Mouse (Mus musculus): Measurements from ENCODE around the gene Hrh3. TPM values are rescaled to one million over a fixed set of nuclear protein-coding genes. Genes with fewer than 3 reads are reported as not detected.
A peak's percentile ranks its signal among the peaks of the same experiment; 100 is the strongest.

Hrh3 gene
- total RNA-seq, 4 experiments from 2014 or later: not detected

- no peak for DNase-seq (ENCODE audit: low spot score in 2 of 2)
Observed at GRCm38 (mm10) chr2:180107081-180107480, 2.8 kb upstream of the Hrh3 start.

DNA sequence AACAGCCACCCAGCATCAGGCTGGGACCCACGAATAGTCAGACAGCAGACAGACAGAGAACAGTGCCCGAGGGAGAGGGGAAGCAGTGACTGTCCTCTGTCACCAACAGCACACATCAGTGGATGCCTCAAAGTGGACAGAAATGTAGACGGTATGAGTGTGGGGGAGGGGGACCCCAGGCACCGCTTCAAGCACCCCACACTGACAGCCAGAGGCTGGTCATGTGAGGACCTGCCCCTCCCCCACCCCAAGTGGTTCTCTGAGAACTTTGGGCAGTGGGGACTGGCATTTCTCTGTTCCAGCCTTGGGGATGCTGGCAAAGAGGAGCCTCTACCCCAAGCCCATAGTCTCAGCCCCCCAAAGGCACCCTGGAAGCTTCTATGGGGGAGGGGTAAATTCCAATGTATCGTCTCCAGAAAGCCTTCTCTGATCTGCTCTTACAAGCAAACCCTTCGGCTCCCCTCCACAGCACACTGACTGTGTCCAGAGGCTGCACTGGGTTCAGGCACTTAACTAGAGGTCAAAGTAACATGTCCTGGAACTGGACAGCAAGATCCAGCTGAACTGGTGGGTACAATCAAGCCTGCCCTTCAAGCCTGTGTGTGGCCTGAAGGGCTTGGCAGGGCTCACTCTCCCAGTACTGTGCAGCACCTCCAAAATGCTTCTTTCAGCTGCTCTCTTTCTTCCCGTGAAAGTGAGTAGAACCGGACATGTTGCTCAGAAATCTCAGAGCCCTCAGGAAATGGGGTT is 1.3 kb upstream of the Hrh3 start:
- no peak for DNase-seq (ENCODE audit: low spot score in 2 of 2)

- no peak for DNase-seq (ENCODE audit: low spot score in 2 of 2)
Observed at GRCm38 (mm10) chr2:180104659-180105377, 530 bp upstream of the Hrh3 start.

DNA sequence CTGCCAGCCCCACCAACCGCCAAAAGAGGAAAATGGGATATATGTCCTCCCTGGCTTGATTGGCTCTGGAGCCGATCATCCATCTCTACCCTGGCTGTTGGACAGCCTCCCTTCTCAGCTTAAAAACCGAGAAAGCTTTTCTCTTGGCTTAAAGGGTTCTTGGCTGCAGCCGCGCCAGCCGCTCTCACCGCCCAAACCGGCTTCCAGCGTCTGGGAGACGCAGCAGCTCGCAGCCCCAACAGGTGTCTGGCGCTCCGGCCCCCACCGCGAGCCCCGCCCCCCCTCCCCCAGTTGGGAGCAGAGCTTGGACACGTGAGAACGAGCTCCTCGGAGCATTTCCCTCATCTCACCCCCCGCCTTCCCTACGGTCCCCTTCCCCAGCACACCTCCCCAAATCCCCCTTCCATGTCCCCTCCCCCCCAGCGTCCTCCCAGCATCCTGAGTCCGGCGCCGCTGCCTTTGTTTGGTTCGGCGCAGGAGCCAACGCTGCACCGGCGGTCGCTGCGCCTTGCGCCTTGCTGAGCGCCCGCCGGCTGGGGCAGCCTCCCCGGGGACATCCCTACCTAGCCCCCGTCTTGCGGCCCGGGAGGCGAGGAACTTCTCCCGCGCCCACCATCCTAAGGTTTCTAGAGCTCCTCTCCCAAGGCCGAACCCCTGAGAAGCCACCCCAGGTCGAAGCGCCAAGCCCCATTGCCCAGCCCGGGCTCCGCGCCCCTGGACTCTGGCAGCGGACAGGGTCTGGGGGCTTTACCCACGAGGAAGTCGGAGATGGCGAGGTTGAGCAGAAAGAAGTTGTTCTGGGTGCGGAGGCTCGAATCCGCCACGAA is 924 bp downstream of the Hrh3 start:
- no peak for DNase-seq (ENCODE audit: low spot score in 2 of 2)

DNA sequence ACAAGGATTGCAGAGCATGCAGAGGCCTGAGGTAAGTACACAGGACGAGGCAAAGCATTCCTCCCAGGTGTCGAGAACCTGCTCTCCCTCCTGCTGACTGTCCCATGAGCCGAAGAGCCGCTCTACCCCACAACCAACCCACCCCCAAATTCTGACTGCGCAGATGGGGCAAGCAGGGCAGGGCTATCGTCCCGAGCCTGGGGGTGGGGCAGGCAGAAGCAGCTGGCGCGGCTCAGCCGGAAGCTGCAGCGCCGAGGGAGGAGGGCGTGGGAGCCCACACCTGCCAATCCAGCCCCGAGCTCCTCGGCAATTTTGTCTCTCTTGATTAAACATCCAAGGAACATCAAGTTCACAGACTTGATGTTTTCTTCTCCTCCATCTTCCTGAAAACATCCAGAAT is 4.8 kb downstream of the Hrh3 start:
- DNase-seq (ENCODE audit: low spot score in 2 of 2): no peak

- no peak for DNase-seq (ENCODE audit: low spot score in 2 of 2)
Observed at GRCm38 (mm10) chr2:180098167-180098566, 6.1 kb downstream of the Hrh3 start.

DNA sequence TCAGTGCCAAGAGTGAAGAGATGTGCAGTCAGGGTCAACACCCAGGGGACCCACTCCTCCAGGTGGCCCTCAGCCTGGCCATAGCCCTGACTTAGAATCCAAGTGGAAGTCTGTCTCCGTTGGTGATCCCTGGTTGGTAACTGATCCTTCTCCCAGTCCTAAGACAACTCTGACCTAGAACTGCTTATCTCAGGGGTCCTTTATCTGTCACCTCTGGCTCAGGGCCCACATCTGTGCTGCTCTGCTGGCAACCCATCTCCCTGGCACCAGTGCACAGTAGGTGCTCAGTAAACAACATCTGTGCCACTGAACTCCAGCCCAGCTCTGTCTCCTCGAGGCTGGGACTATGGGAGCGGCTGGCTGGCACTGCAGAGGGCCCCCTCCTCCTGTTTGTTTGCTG is 6.7 kb downstream of the Hrh3 start:
- no peak for DNase-seq (ENCODE audit: low spot score in 2 of 2)

- peak in 1 of 2 experiments; percentile 2 for DNase-seq (ENCODE audit: low spot score in 2 of 2)
Observed at GRCm38 (mm10) chr2:180095711-180096110, 8.6 kb downstream of the Hrh3 start.

- DNase-seq (ENCODE audit: low spot score in 2 of 2): peak in 1 of 2 experiments; percentile 5
Observed at GRCm38 (mm10) chr2:180090285-180090684, 14.0 kb downstream of the Hrh3 start.

GRCm38 (mm10) chr2:180087472-180087871 is 16.8 kb downstream of the Hrh3 start:
- DNase-seq (ENCODE audit: low spot score in 2 of 2): no peak

- DNase-seq (ENCODE audit: low spot score in 2 of 2): no peak
Observed at GRCm38 (mm10) chr2:180086637-180087027, 17.7 kb downstream of the Hrh3 start.

DNA sequence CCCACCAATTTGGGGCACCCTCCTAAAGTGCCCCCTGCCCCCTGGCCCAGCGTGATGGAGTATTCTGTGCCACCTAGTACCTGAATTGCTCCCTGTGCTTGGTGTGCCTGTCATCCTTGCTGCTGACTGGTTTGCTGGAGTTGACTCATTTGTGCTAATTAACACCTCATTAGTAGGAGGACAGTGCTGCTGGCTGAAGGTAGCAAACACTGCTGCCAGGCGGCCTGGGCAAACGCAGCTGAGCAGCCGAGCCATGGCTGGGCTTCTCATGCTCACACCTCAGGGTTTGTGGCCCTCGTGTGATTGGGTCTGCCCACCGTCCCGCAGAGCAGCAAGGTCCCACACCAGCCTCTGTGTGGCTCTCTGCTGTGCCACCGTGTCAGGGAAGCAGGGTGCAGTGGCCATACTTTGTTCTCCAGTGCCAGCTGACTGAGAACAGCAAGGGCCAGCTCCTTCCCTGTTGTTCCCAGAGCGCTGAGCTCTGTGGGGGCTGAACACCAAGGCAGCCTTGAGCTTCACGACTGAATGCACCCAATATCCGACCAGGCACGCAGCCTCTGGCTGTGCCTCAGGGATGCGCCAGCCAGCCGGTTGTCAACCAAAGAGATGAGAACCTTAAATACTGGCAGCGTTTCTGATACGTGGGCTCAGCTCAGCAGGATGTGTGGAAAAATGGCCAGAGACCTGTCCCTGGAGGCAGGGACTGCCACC is 18.2 kb downstream of the Hrh3 start:
- no peak for DNase-seq (ENCODE audit: low spot score in 2 of 2)

GRCm38 (mm10) chr2:180084565-180084964 is 19.7 kb downstream of the Hrh3 start:
- no peak for DNase-seq (ENCODE audit: low spot score in 2 of 2)

DNA sequence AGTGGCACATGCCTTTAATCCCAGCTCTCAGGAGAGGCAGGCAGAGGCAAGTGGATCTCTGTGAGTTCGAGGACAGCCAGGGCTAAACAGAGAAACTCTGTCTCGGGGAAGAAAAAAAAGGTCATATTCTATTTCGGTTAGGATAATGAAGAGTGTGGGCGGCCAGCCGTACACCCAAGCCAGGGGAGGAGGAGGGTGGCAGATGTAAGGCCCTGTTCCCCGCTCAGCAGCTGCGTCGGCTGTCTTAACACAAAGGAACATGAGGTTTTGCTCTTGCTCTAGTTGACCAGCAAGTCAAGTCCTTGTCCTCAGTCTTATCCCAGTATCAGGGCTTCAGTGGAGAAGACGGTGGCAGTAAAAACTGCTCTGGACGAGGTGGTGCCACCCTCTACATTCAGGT is 21.2 kb downstream of the Hrh3 start:
- no peak for DNase-seq (ENCODE audit: low spot score in 2 of 2)

- DNase-seq (ENCODE audit: low spot score in 2 of 2): no peak
Observed at GRCm38 (mm10) chr2:180080680-180081079, 23.6 kb downstream of the Hrh3 start.

GRCm38 (mm10) chr2:180077622-180078021 is 26.7 kb downstream of the Hrh3 start:
- DNase-seq (ENCODE audit: low spot score in 2 of 2): no peak

DNA sequence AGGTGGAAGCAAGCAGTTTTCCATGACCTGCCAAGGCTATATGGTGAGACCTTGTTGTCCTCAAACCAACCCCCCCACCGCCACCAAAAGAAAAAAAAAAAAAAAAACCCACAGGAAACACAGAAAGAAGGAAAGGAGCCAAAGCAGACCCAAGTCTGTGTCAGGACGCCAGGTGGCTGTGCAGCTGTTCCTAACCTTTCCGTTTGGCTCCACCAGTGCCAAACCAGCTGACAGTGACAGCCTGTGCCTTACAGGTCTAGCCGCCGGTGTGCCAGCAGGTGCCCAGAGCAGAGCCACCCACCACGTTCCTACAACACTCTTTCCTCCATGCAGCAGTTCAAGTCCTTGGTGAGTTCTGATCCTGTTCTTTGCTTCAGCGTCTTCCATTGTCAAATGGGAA is 31.4 kb downstream of the Hrh3 start:
- DNase-seq (ENCODE audit: low spot score in 2 of 2): no peak

- DNase-seq (ENCODE audit: low spot score in 2 of 2): no peak
Observed at GRCm38 (mm10) chr2:180071671-180072070, 32.6 kb downstream of the Hrh3 start.

GRCm38 (mm10) chr2:180070481-180071453 is 33.5 kb downstream of the Hrh3 start, which contains the start of gene Mtg2:
Mtg2 (plus strand) TSS chr2:180070588.
- DNase-seq (ENCODE audit: low spot score in 2 of 2): peak; percentile 90 to 94
